Mouse (Mus musculus): Measurements from ENCODE around the gene Omd. TPM values are rescaled to one million over a fixed set of nuclear protein-coding genes. Genes with fewer than 3 reads are reported as not detected.

Gene Omd
- total and polyA plus RNA-seq, 3 experiments: 0.37 TPM; not detected in 2

- Histone ChIP-seq H3K79me2 (replicated peaks; ENCODE audit: control insufficient read depth, extremely low read depth, insufficient read depth, poor library complexity, severe bottlenecking) (no peaks in the 10 kb centered on the region), H3K4me1 (ENCODE audit: control insufficient read depth in 1 of 2, insufficient read depth in 2 of 2) (no peaks in the 10 kb centered on the region), H3K36me3 (replicated peaks in 1 of 2; ENCODE audit: control insufficient read depth in 1 of 2, insufficient read depth in 1 of 2, low read length in 1 of 2) (no peaks in the 10 kb centered on the region), H3K9me3 (replicated peaks; ENCODE audit: low read length) (no peaks in the 10 kb centered on the region), H3K9ac (ENCODE audit: insufficient read depth, low read depth) (no peak overlapping the region), H3K4me3 (replicated peaks in 1 of 3; ENCODE audit: low read depth in 2 of 3, low read length in 2 of 3, poor library complexity in 1 of 3) (no peak overlapping the region), H3K27me3 (replicated peaks) (no peaks in the 10 kb centered on the region), H3K4me2 (ENCODE audit: insufficient read depth, low read depth, poor library complexity, severe bottlenecking) (no peak overlapping the region), H3K27ac (ENCODE audit: insufficient read depth, low read depth) (no peak overlapping the region)
- dilution Hi-C loops (cut with MboI; ENCODE audit: extremely low pct_ligation_motif_present, extremely low pct_unique_long_range_greater_than_20kb, low sequenced_read_pairs) (no loop called here), in situ Hi-C loops (cut with MboI; ENCODE audit: low pct_ligation_motif_present, low pct_unique_long_range_greater_than_20kb, low sequenced_read_pairs) (loop anchor here (5.0 kb wide), 1 partner anchor 93 kb away; no protein-coding TSS in a partner anchor)
- DNase-seq (ENCODE audit: extremely low read depth): no peak
- TF ChIP-seq SMC3 (IDR thresholded peaks at IDR 0.05; ENCODE audit: low read depth, low read length) (no peak), NRF1 (IDR thresholded peaks at IDR 0.05; ENCODE audit: low read depth, low read length) (no peak), CHD1 (IDR thresholded peaks at IDR 0.05; ENCODE audit: low read depth, low read length) (no peak), GABPA (IDR thresholded peaks at IDR 0.05; ENCODE audit: insufficient replicate concordance, low read depth, low read length) (no peak), ELF1 (IDR thresholded peaks at IDR 0.05; ENCODE audit: low read depth, low read length) (no peak), ETS1 (conservative IDR thresholded peaks at IDR 0.05; ENCODE audit: low read depth, low read length) (no peak), ZC3H11A (IDR thresholded peaks at IDR 0.05; ENCODE audit: low read depth, low read length) (no peak), IRF4 (IDR thresholded peaks at IDR 0.05; ENCODE audit: low read depth, low read length) (no peak), EP300 (IDR thresholded peaks at IDR 0.05; ENCODE audit: low read length) (no peak), E2F4 (IDR thresholded peaks at IDR 0.05; ENCODE audit: insufficient replicate concordance, low read depth, low read length) (no peak), RCOR1 (conservative IDR thresholded peaks at IDR 0.05; ENCODE audit: low read depth, low read length) (no peak), USF2 (conservative IDR thresholded peaks at IDR 0.05; ENCODE audit: low read depth, low read length) (no peak), MAZ (IDR thresholded peaks at IDR 0.05; ENCODE audit: low read depth, low read length) (no peak), KAT2A (IDR thresholded peaks at IDR 0.05; ENCODE audit: insufficient replicate concordance, low read length) (no peak)
Measured at GRCm38 (mm10) chr13:49564347-49564746, 17.9 kb upstream of the Omd start.

DNA sequence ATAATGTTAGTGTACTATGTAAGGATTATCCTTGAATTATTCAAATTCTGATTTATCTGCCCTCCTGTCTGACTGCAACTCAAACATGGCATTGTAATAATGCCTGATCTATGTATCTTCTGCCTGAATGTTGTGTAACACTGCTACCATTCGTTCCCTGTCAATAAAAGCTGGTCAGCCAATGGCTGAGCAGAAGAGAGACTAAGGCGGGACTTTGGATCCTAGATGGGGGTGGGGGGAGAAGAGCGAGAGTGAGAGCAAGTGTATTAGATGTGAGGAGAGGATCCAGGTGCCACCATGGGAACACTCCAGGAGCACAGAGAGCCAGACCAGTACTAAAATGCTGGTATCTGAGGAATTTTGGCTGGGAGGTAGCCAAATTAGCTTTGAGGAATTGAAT lies 11.9 kb upstream of the Omd start:
- Histone ChIP-seq H3K9ac (ENCODE audit: insufficient read depth, low read depth) (no peak overlapping the region), H3K4me1 (ENCODE audit: control insufficient read depth in 1 of 2, insufficient read depth in 2 of 2) (no peaks in the 10 kb centered on the region), H3K9me3 (replicated peaks; ENCODE audit: low read length) (no peaks in the 10 kb centered on the region), H3K27me3 (replicated peaks) (no peaks in the 10 kb centered on the region), H3K4me2 (ENCODE audit: insufficient read depth, low read depth, poor library complexity, severe bottlenecking) (no peak overlapping the region), H3K79me2 (replicated peaks; ENCODE audit: control insufficient read depth, extremely low read depth, insufficient read depth, poor library complexity, severe bottlenecking) (no peaks in the 10 kb centered on the region), H3K27ac (ENCODE audit: insufficient read depth, low read depth) (no peak overlapping the region), H3K36me3 (replicated peaks in 1 of 2; ENCODE audit: control insufficient read depth in 1 of 2, insufficient read depth in 1 of 2, low read length in 1 of 2) (no peaks in the 10 kb centered on the region), H3K4me3 (replicated peaks in 1 of 3; ENCODE audit: low read depth in 2 of 3, low read length in 2 of 3, poor library complexity in 1 of 3) (no peak overlapping the region)
- no peak for DNase-seq (ENCODE audit: extremely low read depth)
- dilution Hi-C loops (cut with MboI; ENCODE audit: extremely low pct_ligation_motif_present, extremely low pct_unique_long_range_greater_than_20kb, low sequenced_read_pairs) (no loop called here), in situ Hi-C loops (cut with MboI; ENCODE audit: low pct_ligation_motif_present, low pct_unique_long_range_greater_than_20kb, low sequenced_read_pairs) (no loop called here)
- TF ChIP-seq BHLHE40 (IDR thresholded peaks at IDR 0.05; ENCODE audit: low read depth, low read length): no peak
- no peak for TF ChIP-seq RAD21 (IDR thresholded peaks at IDR 0.05; ENCODE audit: low read depth, low read length)
- TF ChIP-seq SIN3A (IDR thresholded peaks at IDR 0.05; ENCODE audit: low read length): no peak
- no peak for TF ChIP-seq USF1 (IDR thresholded peaks at IDR 0.05; ENCODE audit: low read depth, low read length)
- no peak for TF ChIP-seq MAZ (IDR thresholded peaks at IDR 0.05; ENCODE audit: low read depth, low read length)
- TF ChIP-seq CTCF (conservative IDR thresholded peaks at IDR 0.05 in 1 of 2, IDR thresholded peaks at IDR 0.05 in 1 of 2; ENCODE audit: low read depth in 2 of 2, low read length in 2 of 2): no peak
